Mouse (Mus musculus): ENCODE measurements around the gene Mxi1.

Gene Mxi1

GRCm38 (mm10) chr19:53395805-53396204, 85.5 kb downstream of the Mxi1 start:
- peak; percentile 32 for DNase-seq (ENCODE audit: low read depth, low spot score)

- DNase-seq (ENCODE audit: low read depth, low spot score) = peak; percentile 82
These were observed 87.3 kb downstream of the Mxi1 start for GRCm38 (mm10) chr19:53397451-53398233.

GRCm38 (mm10) chr19:53399213-53399612, 88.9 kb downstream of the Mxi1 start:
- no peak for DNase-seq (ENCODE audit: low read depth, low spot score)

- DNase-seq (ENCODE audit: low read depth, low spot score) = no peak
These were observed 90.2 kb downstream of the Mxi1 start for GRCm38 (mm10) chr19:53400332-53401110.

DNA sequence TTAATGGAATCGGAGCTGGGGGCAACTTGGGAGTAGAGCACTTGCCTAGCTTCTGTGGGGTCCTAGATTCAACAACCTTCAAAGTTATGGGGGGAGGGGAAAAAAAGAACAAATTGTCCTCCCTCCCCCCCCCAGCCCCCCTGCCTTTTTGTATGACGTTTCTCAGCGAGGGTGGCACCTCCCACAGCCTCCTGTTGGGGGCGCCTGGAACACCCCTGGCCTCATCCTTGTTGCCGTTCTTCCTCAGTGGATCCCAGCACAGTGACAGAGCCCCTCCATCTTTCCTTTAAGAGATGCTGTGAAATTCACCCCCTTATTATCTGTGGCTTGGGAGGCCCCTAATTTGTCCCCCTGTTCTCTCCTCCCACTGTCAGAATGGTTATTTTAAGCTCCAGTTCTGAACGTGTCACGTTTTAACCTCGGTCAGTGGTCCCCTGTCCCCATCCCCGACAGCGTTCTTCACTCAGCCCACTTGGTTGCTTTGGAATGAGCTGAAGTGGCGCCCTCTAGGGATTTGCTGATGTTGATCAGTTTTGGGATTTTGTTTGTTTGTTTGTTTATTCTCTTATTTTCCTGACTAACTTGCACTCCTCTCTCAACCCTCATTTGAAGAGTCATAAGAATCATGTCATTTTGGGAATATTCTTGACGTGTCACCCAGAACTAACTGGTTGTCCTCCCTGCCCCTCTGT, 92.6 kb downstream of the Mxi1 start:
- DNase-seq (ENCODE audit: low read depth, low spot score) = no peak

DNA sequence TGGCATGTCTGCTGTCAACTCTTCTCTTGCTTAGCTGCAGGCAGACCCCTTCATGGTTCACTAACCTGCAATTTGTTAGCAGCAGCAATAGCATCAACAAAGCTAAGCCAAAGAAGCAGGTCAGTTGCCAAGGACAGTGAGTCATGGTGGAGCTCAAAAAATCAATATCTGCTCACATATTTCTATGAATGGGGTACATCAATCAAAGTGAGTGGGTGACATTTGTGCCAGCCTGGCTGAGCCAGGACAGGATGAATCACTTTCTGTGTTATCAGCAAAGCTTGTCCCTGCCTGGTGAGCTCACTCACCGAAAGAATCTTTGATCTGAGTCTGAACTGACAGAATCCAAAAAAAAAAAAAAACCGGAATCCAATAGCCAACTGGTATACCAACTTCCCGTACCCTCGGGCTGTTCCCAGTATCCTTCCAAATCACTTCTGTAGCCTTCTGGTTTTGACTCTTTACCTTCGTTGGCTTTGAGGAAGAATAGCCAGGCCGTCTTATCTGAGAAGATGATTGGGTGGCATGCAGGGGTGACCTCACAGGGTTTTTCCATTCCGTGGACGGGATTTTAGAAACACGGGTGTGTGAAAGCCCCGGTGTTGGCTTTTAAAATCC, 94.0 kb downstream of the Mxi1 start:
- DNase-seq (ENCODE audit: low read depth, low spot score) = peak; percentile 41

DNA sequence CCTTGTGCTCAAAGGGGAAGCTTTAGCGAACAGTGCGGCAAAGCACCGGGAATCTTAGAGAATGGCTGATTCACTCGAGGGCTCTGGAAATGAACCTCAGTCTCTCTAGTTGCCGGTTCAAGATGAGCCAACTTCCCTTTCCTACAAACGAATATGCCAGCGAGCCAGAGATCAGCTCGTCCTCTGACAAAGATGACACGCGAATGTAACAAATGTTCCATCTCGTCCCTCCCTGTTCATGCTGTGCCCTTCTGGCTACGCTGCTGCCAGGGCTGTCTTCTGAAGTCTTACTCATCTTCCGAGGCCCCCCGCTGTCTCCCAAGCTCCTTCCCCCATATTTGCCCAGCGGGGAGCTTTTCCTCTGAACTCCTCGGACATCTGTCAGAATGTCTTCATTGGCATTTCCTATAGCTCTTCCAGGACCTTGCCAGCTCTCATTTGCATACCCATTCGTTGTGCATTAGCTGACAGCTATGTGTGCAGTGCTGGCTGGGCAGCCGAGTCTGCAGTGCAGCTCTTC, 94.6 kb downstream of the Mxi1 start:
- DNase-seq (ENCODE audit: low read depth, low spot score) = peak; percentile 50

DNA sequence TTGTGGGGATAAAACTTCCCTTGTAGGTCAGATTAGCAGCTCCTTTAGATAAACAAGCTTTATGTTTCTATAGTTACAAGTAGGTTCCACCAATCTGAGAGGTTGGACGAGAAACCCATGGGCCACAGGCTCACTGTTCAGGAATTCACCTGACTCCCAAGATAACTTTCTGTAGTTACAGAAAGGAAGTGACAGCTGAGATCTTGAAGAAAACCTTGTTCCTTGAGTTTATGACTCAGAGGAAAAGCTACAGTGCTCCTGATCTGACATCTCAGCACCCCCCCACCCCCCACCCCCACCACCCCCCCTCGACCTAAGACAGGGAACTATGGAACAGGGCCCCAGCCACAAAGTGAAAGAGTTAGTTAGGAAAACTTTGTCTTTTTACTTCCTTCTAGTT, 95.5 kb downstream of the Mxi1 start:
- DNase-seq (ENCODE audit: low read depth, low spot score) = no peak

DNA sequence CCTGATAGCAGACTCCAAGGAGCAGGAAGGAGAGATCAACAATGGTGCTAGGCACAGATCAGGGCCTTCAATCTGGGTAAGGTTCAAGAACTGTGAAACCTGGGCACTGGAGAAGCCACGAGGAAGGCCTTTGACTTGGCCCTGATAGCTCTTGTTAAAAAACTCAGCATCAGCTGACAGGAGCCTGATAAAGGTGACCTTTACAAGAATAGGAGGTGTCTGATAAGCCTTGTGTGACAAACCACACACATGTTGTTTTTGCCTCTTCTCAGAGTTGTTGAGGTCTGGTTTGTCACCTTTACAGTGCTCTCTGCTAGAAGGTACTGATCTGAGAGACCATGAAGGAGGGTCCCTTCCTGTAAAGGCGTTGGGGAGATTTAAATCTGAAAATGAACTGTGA, 97.0 kb downstream of the Mxi1 start:
- no peak for DNase-seq (ENCODE audit: low read depth, low spot score)

DNA sequence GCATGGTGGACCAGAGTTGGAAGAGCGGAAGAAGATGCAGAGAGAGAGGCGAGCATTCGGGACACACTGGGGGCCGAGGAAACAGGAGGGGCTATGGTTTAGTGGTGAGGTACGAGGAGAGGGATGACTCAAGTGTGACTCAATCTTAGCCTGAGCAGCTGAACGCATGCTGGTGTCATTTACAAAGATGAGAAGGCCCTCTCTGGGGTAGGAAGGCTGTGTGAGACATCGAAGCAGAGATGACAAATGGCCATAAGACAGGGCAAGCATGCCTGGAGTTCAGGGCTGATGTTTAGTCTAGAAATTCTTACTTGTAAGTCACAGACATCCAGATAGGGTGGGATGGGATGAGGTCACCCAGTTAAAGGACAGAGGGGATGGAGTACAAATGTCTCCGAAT, 98.1 kb downstream of the Mxi1 start:
- DNase-seq (ENCODE audit: low read depth, low spot score) = no peak

DNA sequence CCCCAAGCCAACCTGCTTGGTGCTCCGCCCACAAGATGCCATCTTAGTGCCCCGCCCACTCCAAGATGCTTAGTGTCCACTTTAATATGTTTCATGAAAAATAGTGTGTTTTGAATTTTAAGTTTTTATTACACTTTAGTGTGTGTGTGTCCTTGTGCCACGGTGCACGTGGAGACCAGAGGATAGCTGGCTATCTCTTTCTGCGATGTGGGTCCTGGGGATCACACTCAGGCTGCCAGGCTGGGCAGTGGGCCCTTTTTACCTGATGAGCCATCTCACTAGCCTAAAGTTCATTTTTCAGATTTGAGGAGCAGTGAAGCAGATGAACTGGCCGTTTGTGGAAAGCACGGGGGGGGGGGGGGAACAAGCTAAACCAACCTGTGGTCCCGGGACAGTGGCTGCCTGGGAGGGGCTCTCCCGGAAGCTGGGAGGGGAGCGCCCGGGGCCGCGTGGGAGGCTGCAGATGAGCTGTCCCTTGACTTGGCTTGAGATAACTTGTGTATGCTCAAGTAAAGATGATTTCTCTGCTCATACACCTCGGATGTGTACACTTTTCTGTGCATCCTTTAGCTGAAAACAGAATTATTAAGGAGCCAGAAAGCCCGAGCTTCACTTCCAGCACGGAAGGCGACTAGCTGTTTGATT, 99.5 kb downstream of the Mxi1 start:
- DNase-seq (ENCODE audit: low read depth, low spot score) = no peak

DNA sequence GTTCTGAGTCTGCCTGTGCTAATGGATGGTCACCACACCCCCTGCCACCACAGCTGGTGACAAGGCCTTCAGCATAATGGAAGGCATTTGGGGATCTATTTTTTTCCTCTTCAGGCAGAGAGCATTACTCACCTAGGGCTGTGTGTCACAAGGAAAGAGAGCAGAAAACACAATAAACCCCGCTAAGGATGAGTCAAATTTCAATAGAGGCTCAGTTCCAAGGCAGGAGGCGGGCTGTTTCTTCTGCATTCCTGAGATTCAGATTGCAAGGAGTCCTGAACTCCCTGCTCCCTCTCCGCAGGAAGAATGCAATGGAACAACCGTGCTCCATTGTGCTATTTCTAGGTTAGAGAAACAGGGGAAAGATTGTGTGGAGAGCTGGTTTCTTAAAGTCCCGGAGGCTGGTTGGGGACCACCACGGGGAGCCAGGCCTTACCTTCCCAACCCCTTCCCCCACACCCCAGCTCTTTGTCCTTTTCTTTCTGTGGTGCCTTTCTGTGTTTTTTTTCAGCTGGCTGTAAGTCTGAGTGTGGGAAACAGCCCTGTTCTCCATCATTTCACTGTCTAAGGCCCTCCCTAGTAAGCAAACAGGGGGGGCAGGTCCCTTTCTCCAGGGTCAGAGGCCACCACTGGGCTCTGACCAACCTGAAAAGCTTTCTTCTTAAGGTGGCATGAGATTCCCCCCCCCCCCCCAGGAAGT, 102.0 kb downstream of the Mxi1 start:
- no peak for DNase-seq (ENCODE audit: low read depth, low spot score)

GRCm38 (mm10) chr19:53413617-53414380, 103.5 kb downstream of the Mxi1 start:
- no peak for DNase-seq (ENCODE audit: low read depth, low spot score)

DNA sequence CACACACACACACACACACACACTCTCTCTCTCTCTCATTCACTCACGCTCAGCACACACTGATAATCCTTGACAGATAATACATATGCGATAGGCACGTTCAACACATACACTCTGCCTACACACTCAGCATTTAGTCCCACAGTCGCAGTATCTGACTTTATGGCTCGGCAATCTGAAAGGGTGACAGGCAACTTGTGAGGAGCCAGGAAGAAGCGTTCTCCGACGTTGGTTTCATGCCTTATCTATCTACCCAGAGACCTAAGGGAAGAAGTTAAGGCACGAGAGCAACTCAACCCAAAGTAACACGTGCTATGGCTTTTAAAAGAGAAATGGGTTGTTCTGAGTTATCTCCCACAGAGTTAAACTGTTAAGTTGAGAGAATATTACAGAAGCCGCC, 104.3 kb downstream of the Mxi1 start:
- no peak for DNase-seq (ENCODE audit: low read depth, low spot score)

GRCm38 (mm10) chr19:53415198-53415597, 104.9 kb downstream of the Mxi1 start:
- DNase-seq (ENCODE audit: low read depth, low spot score) = peak; percentile 66

DNA sequence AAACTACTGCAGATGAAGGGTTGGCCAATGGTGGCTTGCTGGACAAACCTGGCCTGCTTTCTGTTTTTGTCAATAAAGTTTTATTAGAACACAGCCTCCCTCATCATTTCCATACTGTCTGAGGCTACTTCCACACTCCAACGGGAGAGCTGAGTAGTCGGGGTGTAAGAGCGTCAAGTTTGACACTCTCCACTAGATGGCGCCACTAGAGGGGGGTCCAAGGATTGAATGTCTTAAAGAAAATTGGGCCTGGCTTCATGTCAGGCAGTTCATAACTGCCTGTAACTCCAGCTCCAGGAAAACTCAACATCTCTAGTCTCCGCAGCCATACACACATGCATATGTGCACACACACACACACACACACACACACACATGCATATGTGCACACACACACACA, 109.5 kb downstream of the Mxi1 start:
- peak; percentile 89 for DNase-seq (ENCODE audit: low read depth, low spot score)

DNA sequence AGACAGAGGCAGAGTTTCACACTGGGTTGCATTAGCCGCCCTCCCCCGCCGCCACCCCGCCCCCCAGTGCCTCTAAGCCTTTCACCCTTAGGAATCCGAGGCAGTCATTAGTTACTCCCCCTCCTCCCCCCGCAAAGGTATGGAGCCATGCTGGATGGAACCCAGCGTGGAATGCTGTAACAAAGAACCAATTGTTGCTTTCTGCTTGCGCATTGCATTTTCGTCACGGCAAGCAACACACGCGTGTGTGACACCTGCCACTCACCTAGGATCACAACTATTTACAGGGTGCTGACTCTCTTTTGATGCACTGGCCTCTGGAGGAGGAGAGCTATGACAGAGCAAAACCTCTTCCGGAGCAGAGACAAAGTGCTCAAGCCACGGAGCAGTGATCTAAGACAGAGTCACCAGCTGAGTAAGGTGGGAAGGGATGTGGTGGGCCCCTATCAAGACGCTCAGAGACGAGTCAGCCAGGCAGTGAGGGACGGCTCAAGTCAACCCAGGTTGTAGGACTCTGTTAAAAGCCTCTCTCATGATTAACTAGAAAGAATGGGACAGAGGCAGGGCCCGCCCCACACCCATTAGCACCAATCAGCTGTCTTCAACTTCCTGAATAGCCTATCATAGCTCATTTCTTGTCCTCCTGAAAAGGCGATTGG, 110.7 kb downstream of the Mxi1 start:
- DNase-seq (ENCODE audit: low read depth, low spot score) = peak; percentile 94

- no peak for DNase-seq (ENCODE audit: low read depth, low spot score)
These were observed 111.4 kb downstream of the Mxi1 start for GRCm38 (mm10) chr19:53421583-53422188.

Data from A20 (cell line).